Comparison of ENCODE assay signal across 22 mouse cellular contexts in genomic region chr7:127474378-127475070, GRCm38 (mm10). TPM values are rescaled to one million over a fixed set of nuclear protein-coding genes. Genes with fewer than 3 reads are reported as not detected.
DNase-seq lines count a peak whose midpoint lies in the region; ATAC-seq and TF ChIP-seq lines count a peak whose summit lies in the region.
"Had no signal": no experiment of that assay in that cellular context is flagged by ENCODE, and none has a peak within 500 bp of the region (broad histone marks: within the 10 kb centered on the region; RNA-seq: fewer than 3 reads in every experiment).

No protein-coding gene starts in this region.

- no peak for TF ChIP-seq RAD21 in MEL (IDR thresholded peaks at IDR 0.05; ENCODE audit: low read depth, low read length)

- no peak for TF ChIP-seq POLR2A in heart, adult 2 months (IDR thresholded peaks at IDR 0.05; ENCODE audit: insufficient read depth, low read depth, low read length)
- no peak for TF ChIP-seq POLR2A in liver, adult 2 months (IDR thresholded peaks at IDR 0.05; ENCODE audit: extremely low read depth, insufficient read depth, low read length)
- no peak for TF ChIP-seq POLR2A in MEL (IDR thresholded peaks at IDR 0.05; ENCODE audit: control insufficient read depth in 1 of 2, insufficient read depth in 1 of 2, low read depth in 1 of 2, low read length in 2 of 2, poor library complexity in 1 of 2)

- no peak for TF ChIP-seq CTCF in heart, adult 2 months (IDR thresholded peaks at IDR 0.05)
- no peak for TF ChIP-seq CTCF in liver, adult 2 months (IDR thresholded peaks at IDR 0.05; ENCODE audit: low read depth, low read length)
- TF ChIP-seq CTCF in MEL (IDR thresholded peaks at IDR 0.05 in 2 of 3, conservative IDR thresholded peaks at IDR 0.05 in 1 of 3; ENCODE audit: control insufficient read depth in 1 of 3, insufficient read depth in 1 of 3, low read depth in 2 of 3, low read length in 3 of 3, poor library complexity in 1 of 3, severe bottlenecking in 1 of 3) = no peak

- no peak for TF ChIP-seq EP300 in heart, adult 2 months (IDR thresholded peaks at IDR 0.05; ENCODE audit: insufficient read depth, low read depth, low read length)
- TF ChIP-seq EP300 in MEL (IDR thresholded peaks at IDR 0.05; ENCODE audit: low read depth in 1 of 2, low read length in 2 of 2) = no peak

- H3K27me3 ChIP-seq in heart, adult 2 months (ENCODE audit: control insufficient read depth, insufficient read depth, low read length) = no peaks in the 10 kb centered on the region
- no peaks in the 10 kb centered on the region for H3K27me3 ChIP-seq in liver, adult 2 months (ENCODE audit: control insufficient read depth, insufficient read depth, low read length)
- H3K27me3 ChIP-seq in MEL (ENCODE audit: control insufficient read depth in 1 of 2, insufficient read depth in 2 of 2, low read length in 2 of 2) = no peaks in the 10 kb centered on the region
- H3K27me3 ChIP-seq: CH12.LX; forebrain, embryonic 13.5 days; liver, embryonic 12.5 days; midbrain, embryonic 12.5 days had no signal

- intact Hi-C loops in heart, adult 2 months (cut with DNase I) = loop anchor here (5.0 kb wide), 2 partner anchors 82 to 403 kb away; partner anchors contain the start of genes E430018J23Rik, Zfp646 and Zfp668

- DNase-seq in heart, adult 11 months = peak; percentile 93
- DNase-seq in heart, adult 2 months = no peak
- peak; percentile 33 for DNase-seq in liver, adult 2 months (ENCODE audit: extremely low read depth, low read depth, low spot score)
- DNase-seq in liver = no peak
- DNase-seq in MEL (ENCODE audit: low read depth, low spot score) = no peak
- DNase-seq in adipocyte (ENCODE audit: low spot score) = peak; percentile 56
- no peak for DNase-seq in layer of hippocampus, adult 9-11 months
- DNase-seq: adrenal gland, postnatal 14 days; B cell, adult 2 months; gastrocnemius, postnatal 14 days; lung, adult 18-20 months; right cerebral cortex, postnatal 14 days had no signal

- WGBS in heart, adult 2 months = 71% methylated on average over 6 of the region's 6 CpGs
- WGBS in liver, adult 2 months = 68% methylated on average over 6 of the region's 6 CpGs

- peaks cover 4% of the 10 kb centered on the region; the same call in 1 of the 2 replicates for H3K79me2 ChIP-seq in heart, adult 2 months (replicated peaks; ENCODE audit: control insufficient read depth, insufficient read depth, low read length)
- peaks cover 11% of the 10 kb centered on the region; the same call in 1 of the 2 replicates for H3K79me2 ChIP-seq in liver, adult 2 months (ENCODE audit: control insufficient read depth, insufficient read depth, low read length)
- peaks cover 28% of the 10 kb centered on the region for H3K79me2 ChIP-seq in MEL (ENCODE audit: control insufficient read depth, insufficient read depth, low read length, poor library complexity)

- no peaks in the 10 kb centered on the region for H3K9me3 ChIP-seq in MEL (replicated peaks; ENCODE audit: insufficient read depth, low read length)
- H3K9me3 ChIP-seq: forebrain, embryonic 13.5 days; G1E; hindbrain, embryonic 10.5 days; liver, embryonic 12.5 days; midbrain, embryonic 12.5 days had no signal

- no peak overlapping the region for H3K9ac ChIP-seq in heart, adult 2 months (ENCODE audit: low read depth, low read length)
- H3K9ac ChIP-seq in liver, adult 2 months (ENCODE audit: low read depth, low read length) = no peak overlapping the region
- no peak overlapping the region for H3K9ac ChIP-seq in MEL (ENCODE audit: control insufficient read depth, low read depth, low read length, poor library complexity, severe bottlenecking)
- H3K9ac ChIP-seq: liver, embryonic 12.5 days; midbrain, embryonic 12.5 days had no signal

- H3K4me3 ChIP-seq in heart, adult 2 months = no peak overlapping the region
- H3K4me3 ChIP-seq in liver, adult 2 months (ENCODE audit: insufficient read depth, low read depth, low read length) = no peak overlapping the region
- H3K4me3 ChIP-seq in MEL (ENCODE audit: control insufficient read depth in 1 of 2, insufficient read depth in 1 of 2, low read depth in 2 of 2, low read length in 2 of 2) = no peak overlapping the region
- H3K4me3 ChIP-seq: forebrain, embryonic 13.5 days; liver, embryonic 12.5 days; midbrain, embryonic 12.5 days; myocyte had no signal

- peaks cover 5% of the 10 kb centered on the region for H3K4me1 ChIP-seq in heart, adult 2 months (ENCODE audit: control insufficient read depth, insufficient read depth, low read length)
- peaks cover 19% of the 10 kb centered on the region for H3K4me1 ChIP-seq in liver, adult 2 months (ENCODE audit: control insufficient read depth, insufficient read depth, low read length)
- H3K4me1 ChIP-seq in MEL (ENCODE audit: control insufficient read depth in 1 of 2, insufficient read depth in 2 of 2, low read length in 2 of 2) = peaks cover 0 to 9% of the 10 kb centered on the region in 2 experiments; a peak in 3 of 4 replicates

- H3K36me3 ChIP-seq in heart, adult 2 months (ENCODE audit: control insufficient read depth, insufficient read depth, low read length) = peaks cover 13% of the 10 kb centered on the region
- peaks cover 37% of the 10 kb centered on the region for H3K36me3 ChIP-seq in liver, adult 2 months (ENCODE audit: control insufficient read depth, insufficient read depth, low read length)
- peaks cover 0 to 12% of the 10 kb centered on the region in 2 experiments for H3K36me3 ChIP-seq in MEL (ENCODE audit: control insufficient read depth in 1 of 2, insufficient read depth in 2 of 2, low read length in 2 of 2)

- H3K27ac ChIP-seq in heart, adult 2 months = no peak overlapping the region
- no peak overlapping the region for H3K27ac ChIP-seq in liver, adult 2 months (replicated peaks; ENCODE audit: insufficient read depth, low read depth, low read length)
- no peak overlapping the region for H3K27ac ChIP-seq in MEL (ENCODE audit: control insufficient read depth, low read depth, low read length)
- H3K27ac ChIP-seq: forebrain, embryonic 13.5 days; hindbrain, embryonic 10.5 days; midbrain, embryonic 12.5 days; stomach, postnatal 0 days had no signal

- no peak for ATAC-seq in granulocyte monocyte progenitor cell, adult 5-6 weeks (replicated peaks; ENCODE audit: poor library complexity, severe bottlenecking)
- ATAC-seq: forebrain, embryonic 13.5 days; intestine, postnatal 0 days; liver, embryonic 12.5 days had no signal

TF ChIP-seq in MEL, 35 proteins besides CTCF, POLR2A, EP300 and RAD21 (continues in another document):
- TF ChIP-seq GABPA (IDR thresholded peaks at IDR 0.05; ENCODE audit: low read depth, low read length) = no peak
- no peak for TF ChIP-seq NRF1 (IDR thresholded peaks at IDR 0.05; ENCODE audit: insufficient read depth, low read depth, low read length, poor library complexity, severe bottlenecking)

RNA-seq across cellular contexts. Expression of gene Fbrs, which starts 4.5 kb away (rescaled TPM):
- 10 to 100 TPM; 31.2 to 33.9 TPM for total RNA-seq in heart, adult 2 months (2021)
- polyA plus RNA-seq in heart, adult 2 months (2012; rRNA removed) = 13.4 and 16.4 TPM in 2 replicates
- 3.6 and 6.4 TPM in 2 replicates for total RNA-seq in liver, adult 2 months (2014; rRNA removed)
- 9.5 and 11.8 TPM in 2 replicates for polyA plus RNA-seq in liver, adult 2 months (2012; rRNA removed)
- 7.5 TPM in 2 replicates for total RNA-seq in MEL (2012; rRNA removed)
- polyA plus RNA-seq in MEL (2012; ENCODE audit: insufficient read depth in 1 of 2, insufficient read length in 2 of 2, low read depth in 1 of 2, low replicate concordance in 2 of 2, missing spikeins in 1 of 2) = 10 to 100 TPM in 1 of 2 experiments, not detected in 1; 53.3 TPM
- 87.1 and 132 TPM in 2 replicates for total RNA-seq in granulocyte monocyte progenitor cell, adult 5-6 weeks (2014; fragmentation: Nextera tagmentation)
- 21.9 and 28.5 TPM in 2 replicates for total RNA-seq in granulocyte monocyte progenitor cell, adult 5-6 weeks (2017)

RNA-seq across cellular contexts. Expression of gene Prr14, which starts 15.1 kb away (rescaled TPM):
- total RNA-seq in heart, adult 2 months (2021) = 10 to 100 TPM; 23.1 to 28.0 TPM
- polyA plus RNA-seq in heart, adult 2 months (2012; rRNA removed) = 45.6 and 61.6 TPM in 2 replicates
- total RNA-seq in liver, adult 2 months (2014; rRNA removed) = 8.3 and 9.5 TPM in 2 replicates
- polyA plus RNA-seq in liver, adult 2 months (2012; rRNA removed) = 41.5 and 44.6 TPM in 2 replicates
- total RNA-seq in MEL (2012; rRNA removed) = 10.8 and 11.7 TPM in 2 replicates
- 10 to 100 TPM in 1 of 2 experiments, not detected in 1; 45.9 TPM for polyA plus RNA-seq in MEL (2012; ENCODE audit: insufficient read depth in 1 of 2, insufficient read length in 2 of 2, low read depth in 1 of 2, low replicate concordance in 2 of 2, missing spikeins in 1 of 2)
- total RNA-seq in granulocyte monocyte progenitor cell, adult 5-6 weeks (2014; fragmentation: Nextera tagmentation) = 96.7 and 115 TPM in 2 replicates
- total RNA-seq in granulocyte monocyte progenitor cell, adult 5-6 weeks (2017) = 23.8 and 29.0 TPM in 2 replicates

RNA-seq across cellular contexts. Expression of gene Zfp689, which starts 25.6 kb away (rescaled TPM):
- total RNA-seq in heart, adult 2 months (2021) = 1 to 10 TPM in 1 of 2 experiments, under 1 TPM in 1; 0.93 to 1.5 TPM
- polyA plus RNA-seq in heart, adult 2 months (2012; rRNA removed) = 1.8 and 2.0 TPM in 2 replicates
- 0.47 and 0.74 TPM in 2 replicates for total RNA-seq in liver, adult 2 months (2014; rRNA removed)
- polyA plus RNA-seq in liver, adult 2 months (2012; rRNA removed) = 0.92 and 1.9 TPM in 2 replicates
- total RNA-seq in MEL (2012; rRNA removed) = 4.0 and 4.9 TPM in 2 replicates
- polyA plus RNA-seq in MEL (2012; ENCODE audit: insufficient read depth in 1 of 2, insufficient read length in 2 of 2, low read depth in 1 of 2, low replicate concordance in 2 of 2, missing spikeins in 1 of 2) = 1 to 10 TPM in 1 of 2 experiments, not detected in 1; 7.2 TPM
- 0.70 and 3.9 TPM in 2 replicates for total RNA-seq in granulocyte monocyte progenitor cell, adult 5-6 weeks (2014; fragmentation: Nextera tagmentation)
- total RNA-seq in granulocyte monocyte progenitor cell, adult 5-6 weeks (2017) = 2.7 and 3.6 TPM in 2 replicates

RNA-seq across cellular contexts. Expression of gene Srcap, which starts 37.3 kb away (rescaled TPM):
- total RNA-seq in heart, adult 2 months (2021) = 10 to 100 TPM; 53.1 to 55.8 TPM
- 15.3 and 16.7 TPM in 2 replicates for polyA plus RNA-seq in heart, adult 2 months (2012; rRNA removed)
- 10.9 and 13.8 TPM in 2 replicates for total RNA-seq in liver, adult 2 months (2014; rRNA removed)
- polyA plus RNA-seq in liver, adult 2 months (2012; rRNA removed) = 8.9 and 9.6 TPM in 2 replicates
- 20.3 and 22.3 TPM in 2 replicates for total RNA-seq in MEL (2012; rRNA removed)
- 10 to 100 TPM; 34.3 to 45.1 TPM for polyA plus RNA-seq in MEL (2012; ENCODE audit: insufficient read depth in 1 of 2, insufficient read length in 2 of 2, low read depth in 1 of 2, low replicate concordance in 2 of 2, missing spikeins in 1 of 2)
- 139 and 145 TPM in 2 replicates for total RNA-seq in granulocyte monocyte progenitor cell, adult 5-6 weeks (2014; fragmentation: Nextera tagmentation)
- total RNA-seq in granulocyte monocyte progenitor cell, adult 5-6 weeks (2017) = 20.9 and 22.9 TPM in 2 replicates

RNA-seq across cellular contexts. Expression of gene Gm42715, which starts 44.9 kb away (rescaled TPM):
- total RNA-seq in heart, adult 2 months (2021) = 1 to 10 TPM; 7.8 to 8.2 TPM
- 7.9 and 9.3 TPM in 2 replicates for polyA plus RNA-seq in heart, adult 2 months (2012; rRNA removed)
- 4.6 and 7.7 TPM in 2 replicates for total RNA-seq in liver, adult 2 months (2014; rRNA removed)
- 5.9 and 7.5 TPM in 2 replicates for polyA plus RNA-seq in liver, adult 2 months (2012; rRNA removed)
- total RNA-seq in MEL (2012; rRNA removed) = 9.0 and 12.0 TPM in 2 replicates
- 10 to 100 TPM in 1 of 2 experiments, not detected in 1; 25.4 TPM for polyA plus RNA-seq in MEL (2012; ENCODE audit: insufficient read depth in 1 of 2, insufficient read length in 2 of 2, low read depth in 1 of 2, low replicate concordance in 2 of 2, missing spikeins in 1 of 2)
- 25.2 and 31.5 TPM in 2 replicates for total RNA-seq in granulocyte monocyte progenitor cell, adult 5-6 weeks (2014; fragmentation: Nextera tagmentation)
- 5.7 and 6.4 TPM in 2 replicates for total RNA-seq in granulocyte monocyte progenitor cell, adult 5-6 weeks (2017)

Comparison
In these comparisons a context has a peak if more than half of its experiments do, and no peak if none do; other contexts are left out.
1. DNase-seq: peak in heart, adult 11 months (single experiment), liver, adult 2 months (single experiment) and adipocyte (single experiment); none in heart, adult 2 months (0 of 2), liver (single experiment), MEL (single experiment) and layer of hippocampus, adult 9-11 months (single experiment).